Mouse (Mus musculus): ENCODE measurements around the gene Retnlb. TPM values are rescaled to one million over a fixed set of nuclear protein-coding genes. Genes with fewer than 3 reads are reported as not detected.

Gene Retnlb
- not detected in 2 replicates for total RNA-seq (2014; rRNA removed)
- not detected in 2 replicates for polyA plus RNA-seq (2015; fragmentation: Nextera tagmentation; extraction: Ambion mirVana)

DNA sequence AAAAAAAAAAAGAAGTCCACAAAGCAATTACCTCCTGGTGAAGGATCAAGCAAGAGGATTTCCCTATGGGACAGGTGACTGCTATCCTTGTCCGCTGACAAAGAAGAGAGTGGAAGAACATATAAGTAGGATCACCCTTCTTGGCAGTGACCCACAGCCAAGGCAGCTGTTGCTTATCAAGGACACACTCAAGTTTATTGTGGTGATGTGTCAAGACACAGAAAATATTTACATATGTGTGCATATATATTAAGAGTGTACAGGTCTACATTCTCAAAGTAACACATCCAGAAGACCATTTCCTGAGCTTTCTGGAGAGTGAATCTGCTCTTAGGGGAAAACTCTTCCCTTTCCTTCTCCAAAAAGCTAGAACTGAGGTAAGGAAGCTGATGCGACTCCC, at the start of gene Retnlb:
TSS of gene Retnlb (plus strand) at position 162 of the 400 bp plus-strand sequence.
- Histone ChIP-seq H3K27ac (ENCODE audit: low read depth, low read length) (no peak within 1 kb of the TSS), H3K4me2 (ENCODE audit: low read depth, low read length, poor library complexity, severe bottlenecking) (no peak within 1 kb of the TSS), H3K9ac (replicated peaks; ENCODE audit: low read length, poor library complexity, severe bottlenecking) (no peak within 1 kb of the TSS), H3K36me3 (ENCODE audit: insufficient read depth, low read length) (no peaks in the 10 kb centered on the region), H3K4me1 (ENCODE audit: insufficient read depth, low read length) (no peaks in the 10 kb centered on the region), H3K4me3 (ENCODE audit: low read depth, low read length) (no peak within 1 kb of the TSS), H3K9me3 (ENCODE audit: low read length) (no peaks in the 10 kb centered on the region), H3K27me3 (ENCODE audit: insufficient read depth, low read length) (no peaks in the 10 kb centered on the region)
- WGBS, result 98% methylated on average over 2 of the region's 2 CpGs
- DNase-seq (ENCODE audit: low spot score) (no peak), ATAC-seq (ENCODE audit: low FRiP score) (no peak)
- TF ChIP-seq CTCF (IDR thresholded peaks at IDR 0.05), result no peak

DNA sequence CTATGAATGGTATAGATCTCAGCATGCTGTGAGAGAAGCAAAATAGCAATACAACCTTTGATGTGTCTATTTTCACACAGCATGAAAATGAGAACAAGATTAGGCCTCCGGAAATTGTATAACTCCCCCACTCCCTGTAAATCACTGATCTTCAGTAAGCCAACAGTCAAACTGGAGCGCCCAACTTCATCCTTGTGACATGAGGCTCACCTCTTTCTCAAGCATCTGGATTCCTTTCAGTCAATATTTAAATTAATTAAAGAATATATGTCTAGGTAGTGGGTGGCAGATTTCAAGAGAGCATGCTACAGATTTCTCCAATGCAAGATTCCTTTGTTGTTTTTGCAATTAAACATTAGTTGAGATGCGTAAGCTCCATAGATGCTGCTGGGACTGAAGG, 47.5 kb upstream of the Retnlb start:
- no peaks in the 10 kb centered on the region for H3K4me1 ChIP-seq (ENCODE audit: insufficient read depth, low read length)
- no peak for TF ChIP-seq CTCF (IDR thresholded peaks at IDR 0.05)
- H3K9ac ChIP-seq (replicated peaks; ENCODE audit: low read length, poor library complexity, severe bottlenecking), result no peak overlapping the region
- H3K4me3 ChIP-seq (ENCODE audit: low read depth, low read length), result no peak overlapping the region
- no peaks in the 10 kb centered on the region for H3K27me3 ChIP-seq (ENCODE audit: insufficient read depth, low read length)
- no peak for ATAC-seq (ENCODE audit: low FRiP score)
- no peak for DNase-seq (ENCODE audit: low spot score)
- no peak overlapping the region for H3K27ac ChIP-seq (ENCODE audit: low read depth, low read length)
- no peaks in the 10 kb centered on the region for H3K36me3 ChIP-seq (ENCODE audit: insufficient read depth, low read length)
- WGBS, result 82% methylated on average over 3 of the region's 3 CpGs
- H3K4me2 ChIP-seq (ENCODE audit: low read depth, low read length, poor library complexity, severe bottlenecking), result no peak overlapping the region
- no peaks in the 10 kb centered on the region for H3K9me3 ChIP-seq (ENCODE audit: low read length)

- no peak for ATAC-seq (ENCODE audit: low FRiP score)
These were observed 44.6 kb upstream of the Retnlb start, which contains the start of gene Trat1 for GRCm38 (mm10) chr16:48771971-48772445. Gene Trat1, minus strand, starts transcription at chr16:48772021.

DNA sequence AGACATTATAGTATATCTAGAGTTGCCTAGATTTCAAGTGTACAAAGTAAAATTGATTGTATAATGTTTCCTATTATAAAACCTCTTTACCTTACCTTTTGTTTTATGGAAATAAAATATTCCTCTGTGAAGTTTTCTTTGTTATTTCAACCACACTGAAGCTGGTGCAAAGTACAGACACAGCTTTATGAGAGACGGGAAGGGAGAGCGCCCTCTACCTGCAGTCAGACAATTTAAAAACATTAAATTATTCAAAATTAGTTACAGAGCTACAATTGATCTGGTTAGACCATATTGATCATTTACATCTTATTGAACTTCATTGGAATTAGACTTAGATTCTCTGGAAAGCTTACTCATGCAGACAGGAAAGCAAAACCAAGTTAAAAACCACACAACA, 39.4 kb upstream of the Retnlb start:
- Histone ChIP-seq H3K9me3 (ENCODE audit: low read length) (no peaks in the 10 kb centered on the region), H3K27me3 (ENCODE audit: insufficient read depth, low read length) (no peaks in the 10 kb centered on the region), H3K9ac (replicated peaks; ENCODE audit: low read length, poor library complexity, severe bottlenecking) (no peak overlapping the region), H3K36me3 (ENCODE audit: insufficient read depth, low read length) (no peaks in the 10 kb centered on the region), H3K4me3 (ENCODE audit: low read depth, low read length) (no peak overlapping the region), H3K4me1 (ENCODE audit: insufficient read depth, low read length) (no peaks in the 10 kb centered on the region), H3K4me2 (ENCODE audit: low read depth, low read length, poor library complexity, severe bottlenecking) (no peak overlapping the region), H3K27ac (ENCODE audit: low read depth, low read length) (no peak overlapping the region)
- DNase-seq (ENCODE audit: low spot score) (no peak), ATAC-seq (ENCODE audit: low FRiP score) (no peak)
- TF ChIP-seq CTCF (IDR thresholded peaks at IDR 0.05), result peak; percentile 55
- 69% methylated on average over 2 of the region's 2 CpGs for WGBS

More at GRCm38 (mm10) chr16:48771971-48772445, 44.6 kb upstream of the Retnlb start, which contains the start of gene Trat1:
- no peak for TF ChIP-seq CTCF (IDR thresholded peaks at IDR 0.05)
- H3K27me3 ChIP-seq (ENCODE audit: insufficient read depth, low read length), result no peaks in the 10 kb centered on the region
- no peak within 1 kb of the TSS for H3K27ac ChIP-seq (ENCODE audit: low read depth, low read length)
- H3K9ac ChIP-seq (replicated peaks; ENCODE audit: low read length, poor library complexity, severe bottlenecking), result no peak within 1 kb of the TSS
- DNase-seq (ENCODE audit: low spot score), result no peak
- H3K9me3 ChIP-seq (ENCODE audit: low read length), result no peaks in the 10 kb centered on the region
- 75% methylated on average over 3 of the region's 3 CpGs for WGBS
- H3K4me1 ChIP-seq (ENCODE audit: insufficient read depth, low read length), result no peaks in the 10 kb centered on the region
- no peaks in the 10 kb centered on the region for H3K36me3 ChIP-seq (ENCODE audit: insufficient read depth, low read length)
- H3K4me2 ChIP-seq (ENCODE audit: low read depth, low read length, poor library complexity, severe bottlenecking), result no peak within 1 kb of the TSS
- H3K4me3 ChIP-seq (ENCODE audit: low read depth, low read length), result no peak within 1 kb of the TSS

DNA sequence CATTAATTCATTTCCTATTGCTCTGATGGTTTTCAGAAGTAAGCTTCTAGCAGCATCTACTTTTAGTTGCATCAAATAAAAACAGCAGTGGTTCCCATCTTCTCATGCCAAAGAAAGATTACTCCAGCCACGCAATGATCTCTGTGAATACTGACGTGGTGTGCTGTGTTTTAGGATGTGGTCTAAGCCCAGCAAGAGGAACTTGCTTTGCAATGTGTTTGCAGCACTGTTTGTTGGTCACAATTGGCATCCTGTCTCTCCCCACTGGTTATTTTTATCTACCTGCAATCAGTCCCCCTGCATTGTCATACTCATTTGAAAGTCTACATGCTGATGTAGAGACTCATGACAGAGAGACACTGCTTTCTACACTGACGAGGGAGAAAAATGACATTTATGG, 30.4 kb upstream of the Retnlb start:
- DNase-seq (ENCODE audit: low spot score) (no peak), ATAC-seq (ENCODE audit: low FRiP score) (no peak)
- Histone ChIP-seq H3K27ac (ENCODE audit: low read depth, low read length) (no peak overlapping the region), H3K27me3 (ENCODE audit: insufficient read depth, low read length) (no peaks in the 10 kb centered on the region), H3K4me2 (ENCODE audit: low read depth, low read length, poor library complexity, severe bottlenecking) (no peak overlapping the region), H3K4me1 (ENCODE audit: insufficient read depth, low read length) (no peaks in the 10 kb centered on the region), H3K9me3 (ENCODE audit: low read length) (no peaks in the 10 kb centered on the region), H3K9ac (replicated peaks; ENCODE audit: low read length, poor library complexity, severe bottlenecking) (no peak overlapping the region), H3K4me3 (ENCODE audit: low read depth, low read length) (no peak overlapping the region), H3K36me3 (ENCODE audit: insufficient read depth, low read length) (no peaks in the 10 kb centered on the region)
- TF ChIP-seq CTCF (IDR thresholded peaks at IDR 0.05), result no peak
- 84% methylated on average over 3 of the region's 3 CpGs for WGBS

DNA sequence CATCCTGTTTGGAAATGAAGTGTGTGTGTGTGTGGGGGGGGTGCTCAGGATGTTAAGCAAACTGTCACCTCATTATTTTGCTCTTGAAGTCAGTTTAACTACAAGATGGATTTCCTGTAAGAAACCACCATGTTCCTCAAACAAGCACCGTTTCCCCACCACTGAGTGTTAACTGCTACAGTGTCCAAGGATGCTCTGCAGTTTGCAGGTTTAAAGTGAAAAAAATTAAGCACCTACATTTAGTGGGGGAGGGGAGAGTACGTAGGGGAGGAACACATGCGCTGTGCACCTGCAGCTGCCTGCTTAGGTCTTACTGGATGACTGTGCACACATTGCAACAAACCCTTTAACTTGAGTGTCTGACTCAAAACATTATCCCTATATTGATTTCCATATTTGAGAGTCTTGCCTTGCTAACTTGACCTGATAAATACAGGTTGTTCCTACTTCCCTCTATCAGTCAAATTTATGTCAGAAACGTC, 27.9 kb upstream of the Retnlb start:
- Histone ChIP-seq H3K4me1 (ENCODE audit: insufficient read depth, low read length) (no peaks in the 10 kb centered on the region), H3K27ac (ENCODE audit: low read depth, low read length) (no peak overlapping the region), H3K9me3 (ENCODE audit: low read length) (no peaks in the 10 kb centered on the region), H3K36me3 (ENCODE audit: insufficient read depth, low read length) (no peaks in the 10 kb centered on the region), H3K4me3 (ENCODE audit: low read depth, low read length) (no peak overlapping the region), H3K27me3 (ENCODE audit: insufficient read depth, low read length) (no peaks in the 10 kb centered on the region), H3K9ac (replicated peaks; ENCODE audit: low read length, poor library complexity, severe bottlenecking) (no peak overlapping the region), H3K4me2 (ENCODE audit: low read depth, low read length, poor library complexity, severe bottlenecking) (no peak overlapping the region)
- TF ChIP-seq CTCF (IDR thresholded peaks at IDR 0.05), result no peak
- WGBS, result 82% methylated on average over 4 of the region's 4 CpGs
- DNase-seq (ENCODE audit: low spot score) (no peak), ATAC-seq (ENCODE audit: low FRiP score) (no peak)
